Mouse (Mus musculus) forelimb bud, embryonic 11.5 days (tissue): ENCODE results near the gene Casc3.

ENCODE experiments used
- DNase-seq: peaks from one replicate; pipeline ENCODE4 v3.0.0-alpha.2; 2012; ENCODE audit warnings: low read depth, low spot score

Casc3 gene

DNA sequence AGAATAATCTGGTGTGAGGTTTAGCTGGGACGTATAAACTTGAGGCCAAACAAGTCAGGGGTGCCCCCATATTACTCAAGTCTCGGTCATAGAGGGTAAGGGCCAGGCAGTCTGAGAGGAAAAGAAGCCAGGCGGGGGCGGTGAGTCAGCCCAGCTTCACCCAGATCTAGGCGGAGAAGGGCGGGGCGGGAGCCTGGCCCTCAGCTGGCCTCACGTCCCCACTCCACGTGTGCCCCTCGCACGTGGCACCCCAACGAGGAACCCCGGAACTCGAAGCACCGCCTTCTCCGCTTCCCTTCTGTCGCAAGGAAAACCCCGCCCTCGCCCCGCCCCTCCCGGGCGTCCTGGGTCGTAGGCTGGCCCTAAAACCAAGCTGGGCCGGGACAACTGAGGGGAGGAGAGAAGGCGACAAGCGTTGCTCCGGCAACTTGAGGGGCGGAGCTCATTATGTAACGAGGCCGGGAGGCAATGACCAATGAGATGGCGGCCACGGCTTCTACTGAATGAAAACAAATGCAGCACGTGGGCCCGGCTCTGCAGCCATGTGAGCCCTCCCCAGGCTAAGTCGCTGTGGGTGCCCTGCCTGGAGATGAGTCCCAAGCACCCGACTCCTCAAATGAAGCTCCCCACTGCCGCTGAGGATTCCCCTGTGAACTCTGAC is 30.9 kb upstream of the Casc3 start:
- DNase-seq = peak; percentile 93

DNA sequence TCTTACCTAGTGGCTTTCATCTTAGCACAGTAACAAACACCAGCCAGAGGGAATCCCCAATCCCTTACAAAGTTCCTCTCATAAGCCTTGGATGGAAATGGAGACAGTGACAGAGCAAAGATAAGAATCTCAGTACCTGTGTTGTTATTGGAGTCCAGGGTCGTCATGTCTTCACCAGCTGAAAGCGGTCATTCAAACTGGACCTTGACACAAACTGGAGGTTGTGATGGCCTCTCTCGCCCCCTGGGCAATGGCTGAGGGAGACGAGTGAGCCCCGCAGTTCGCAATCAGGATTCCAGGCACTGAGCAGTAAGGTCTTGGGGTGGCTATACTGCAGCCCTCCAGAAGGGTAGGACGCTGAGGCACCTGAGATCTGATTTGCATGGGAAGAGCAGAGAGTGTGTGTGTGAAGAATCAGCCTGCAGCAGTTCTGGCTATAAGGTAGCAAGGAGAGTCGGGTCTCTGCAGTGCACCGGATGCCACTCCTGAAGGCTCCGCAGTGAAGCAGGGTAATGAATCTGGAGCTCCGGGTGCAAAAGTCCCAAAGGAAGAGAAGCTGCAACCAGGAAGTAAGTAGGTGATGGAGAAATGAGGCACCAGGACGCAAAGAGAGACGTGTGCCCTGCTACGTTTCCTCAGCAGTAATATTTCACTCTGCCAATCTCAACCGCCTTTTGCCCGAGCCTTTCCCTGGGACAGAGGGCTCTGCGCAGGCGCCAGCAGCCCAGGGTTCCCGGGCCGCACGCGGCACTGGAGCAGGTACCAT is 29.9 kb upstream of the Casc3 start, which contains the start of gene Nr1d1:
Gene Nr1d1 (minus strand): TSS at position 752 of the 766 bp plus-strand sequence.
- DNase-seq = no peak

DNA sequence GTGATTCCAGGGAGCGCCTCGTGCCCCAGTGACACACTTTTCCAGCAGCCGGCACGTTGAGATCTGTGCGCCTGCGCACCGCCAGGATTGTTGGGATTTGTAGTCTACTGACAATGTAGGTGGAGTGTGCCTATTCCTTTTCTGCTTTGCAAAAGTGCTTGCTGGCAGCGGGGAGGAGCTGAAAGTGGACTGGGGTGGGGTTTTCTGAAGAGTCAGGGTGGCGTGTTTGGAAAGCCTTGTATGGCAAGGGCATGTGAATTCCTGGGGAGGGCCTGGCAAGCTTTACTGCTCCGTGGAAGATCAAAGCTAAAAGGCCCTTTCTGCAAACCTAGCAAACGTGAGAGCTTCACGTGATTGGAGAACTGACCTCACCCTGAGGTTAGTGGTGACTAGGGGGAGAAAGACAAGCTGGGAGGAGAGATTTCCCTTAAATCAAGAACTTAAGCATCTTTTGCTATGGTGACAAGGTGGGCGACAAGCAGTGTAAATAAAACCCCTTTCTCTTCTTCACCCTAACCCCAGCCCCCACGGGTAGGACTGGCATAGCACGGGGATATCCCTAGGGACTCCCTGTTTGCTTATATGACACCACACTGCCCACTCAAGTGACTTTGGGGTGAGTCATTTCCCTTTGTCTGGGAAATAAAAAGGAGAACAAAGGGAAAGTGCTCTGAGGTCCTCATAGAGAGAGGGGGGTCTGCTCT is 29.2 kb upstream of the Casc3 start:
- peak; percentile 97 for DNase-seq

DNA sequence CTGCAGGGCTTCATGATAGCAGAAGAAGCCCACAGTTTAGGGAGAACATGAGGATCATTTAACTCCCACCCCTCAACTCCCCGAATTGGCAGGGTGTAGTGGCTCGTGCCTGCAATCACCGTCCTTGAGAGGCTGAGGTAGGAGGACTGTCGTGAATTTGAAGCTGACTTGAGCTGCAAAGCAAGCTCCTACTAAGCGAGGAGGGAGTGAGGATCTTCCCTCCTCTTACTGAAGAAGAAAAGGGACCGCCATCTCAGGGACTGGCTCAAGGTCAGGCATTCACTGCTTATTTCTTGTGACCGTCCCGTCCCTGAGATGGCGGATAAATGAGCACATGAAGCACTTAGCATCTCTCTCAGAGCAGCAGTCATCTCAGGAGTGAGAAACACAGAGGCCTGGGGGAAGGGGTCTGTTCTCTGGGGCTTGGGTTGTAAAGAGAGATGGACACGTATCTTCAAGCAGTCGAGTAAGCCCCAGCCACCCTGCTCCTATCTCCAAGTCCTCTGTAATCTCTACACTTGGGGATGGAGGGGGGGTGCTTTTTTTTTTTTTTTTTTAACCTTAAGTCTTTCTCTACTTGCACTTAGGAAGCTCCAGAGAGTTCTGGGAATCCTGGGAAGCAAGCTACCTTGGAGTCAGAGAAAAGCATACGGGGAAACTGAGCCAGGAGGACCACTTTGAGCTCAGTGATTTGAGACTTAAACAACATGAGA is 28.5 kb upstream of the Casc3 start:
- DNase-seq = no peak

DNA sequence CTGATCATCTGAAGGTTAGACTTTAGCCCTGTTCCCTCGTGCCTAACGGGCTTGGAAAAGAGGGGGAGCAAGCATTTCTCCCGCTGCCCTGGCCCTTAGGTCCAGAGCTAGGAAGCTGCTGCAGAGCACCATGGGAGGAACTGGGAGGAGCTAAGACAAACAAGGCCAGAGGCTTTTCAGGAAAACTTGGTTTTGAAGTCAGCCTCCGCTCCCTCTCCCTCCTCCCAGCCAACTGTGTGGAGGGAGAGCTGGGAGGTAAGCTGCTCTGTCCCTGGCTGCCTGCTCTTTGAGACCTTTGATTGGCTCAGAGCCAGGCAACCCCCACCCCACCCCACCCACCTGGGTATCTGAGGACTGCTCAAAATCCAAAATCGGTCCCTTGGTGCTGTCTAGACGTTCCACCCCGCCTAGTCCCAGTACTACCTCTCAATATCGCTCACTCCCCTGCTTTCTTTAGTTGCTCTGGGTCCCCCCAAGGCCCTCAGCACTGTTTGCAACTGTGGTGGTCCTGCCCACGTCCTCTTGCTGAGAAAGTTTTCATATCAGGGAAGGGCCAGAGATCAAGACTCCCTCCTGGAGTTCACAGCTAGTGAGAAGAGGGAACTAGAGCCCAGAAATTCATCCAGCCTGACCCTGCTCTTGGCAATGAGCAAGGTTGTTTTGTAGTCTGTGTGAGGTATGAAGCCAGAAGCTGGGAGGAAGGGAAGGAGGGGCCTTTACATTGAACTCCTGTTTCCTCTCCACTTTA is 27.7 kb upstream of the Casc3 start:
- peak; percentile 58 for DNase-seq

DNA sequence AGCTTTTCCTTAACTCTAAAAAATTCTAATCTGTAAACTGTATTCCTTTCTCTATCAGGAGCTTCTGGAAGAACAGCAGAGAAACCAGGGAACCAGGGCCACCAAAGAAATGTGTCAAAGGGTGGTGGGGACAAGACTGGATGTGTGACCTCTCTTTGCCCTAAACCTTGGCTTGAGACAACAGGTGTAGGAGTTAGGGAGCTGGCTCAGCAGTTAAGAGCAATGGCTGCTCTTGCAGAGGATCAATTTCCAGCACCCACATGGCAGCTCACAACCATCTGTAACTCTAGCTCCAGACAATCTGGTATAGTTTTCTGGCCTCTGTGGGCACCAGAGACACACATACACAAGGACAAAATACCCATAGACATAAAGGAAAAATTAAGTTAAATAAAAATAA is 26.8 kb upstream of the Casc3 start:
- no peak for DNase-seq

DNA sequence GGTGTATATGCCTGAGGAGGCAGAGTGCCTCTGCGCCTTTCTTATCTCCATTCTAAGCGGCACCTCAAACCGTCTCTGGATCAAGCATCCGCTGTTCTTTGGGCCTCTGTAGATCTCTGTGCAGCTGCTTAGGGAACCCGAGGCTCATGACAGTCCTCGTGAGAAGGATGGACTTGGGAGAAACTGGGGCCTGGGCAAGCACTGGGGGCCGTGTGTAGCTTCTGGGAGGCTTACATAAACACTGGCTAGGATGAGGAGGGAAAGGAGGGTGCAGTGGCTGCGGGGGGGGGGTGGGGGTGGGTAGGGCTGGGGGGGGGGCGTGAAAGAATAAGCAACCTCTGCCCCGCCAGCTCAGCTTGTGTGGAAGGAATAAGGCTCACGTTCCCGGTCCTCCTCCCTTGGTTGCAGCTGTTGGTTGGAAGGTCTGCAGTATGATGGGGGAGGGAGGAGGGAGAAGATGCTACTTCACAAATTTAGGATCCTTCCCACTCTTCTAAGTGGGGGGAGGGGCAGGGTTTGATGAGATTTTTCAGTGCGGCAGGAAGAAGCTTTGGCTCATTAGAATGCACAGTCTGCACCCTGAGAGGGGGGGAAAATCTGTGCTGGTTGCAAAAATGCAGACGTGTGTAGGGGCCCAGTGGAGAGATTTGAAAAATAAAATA is 22.7 kb upstream of the Casc3 start:
- no peak for DNase-seq

DNA sequence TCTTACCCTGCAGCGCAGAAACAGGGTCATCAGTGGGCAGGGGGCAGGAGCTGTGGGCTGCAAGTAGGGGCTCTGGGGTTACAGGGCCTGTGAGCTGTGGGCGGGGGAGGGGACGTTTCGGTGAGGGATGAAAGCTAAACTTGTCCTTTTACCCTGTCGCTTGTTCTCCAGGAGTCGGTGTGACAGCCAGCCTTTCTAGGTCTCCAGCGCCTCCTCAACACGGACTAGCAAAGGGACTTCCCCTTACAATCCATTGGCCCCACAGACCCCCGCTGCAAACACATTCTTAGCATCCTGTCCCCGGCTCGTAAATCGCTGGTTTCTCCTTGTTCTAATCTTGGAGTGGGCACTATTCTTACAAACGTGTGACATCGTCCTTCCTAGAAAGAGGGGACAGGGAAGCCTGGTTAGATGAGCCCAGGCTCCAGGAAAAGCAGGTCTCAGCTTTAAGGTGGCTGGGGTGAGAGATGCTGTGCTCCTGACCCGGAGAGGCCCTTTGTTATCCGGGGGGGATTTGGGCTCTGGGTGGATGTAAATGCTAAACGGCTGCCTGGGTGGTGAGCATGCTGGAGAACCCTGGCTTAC is 22.0 kb upstream of the Casc3 start:
- DNase-seq = no peak

DNA sequence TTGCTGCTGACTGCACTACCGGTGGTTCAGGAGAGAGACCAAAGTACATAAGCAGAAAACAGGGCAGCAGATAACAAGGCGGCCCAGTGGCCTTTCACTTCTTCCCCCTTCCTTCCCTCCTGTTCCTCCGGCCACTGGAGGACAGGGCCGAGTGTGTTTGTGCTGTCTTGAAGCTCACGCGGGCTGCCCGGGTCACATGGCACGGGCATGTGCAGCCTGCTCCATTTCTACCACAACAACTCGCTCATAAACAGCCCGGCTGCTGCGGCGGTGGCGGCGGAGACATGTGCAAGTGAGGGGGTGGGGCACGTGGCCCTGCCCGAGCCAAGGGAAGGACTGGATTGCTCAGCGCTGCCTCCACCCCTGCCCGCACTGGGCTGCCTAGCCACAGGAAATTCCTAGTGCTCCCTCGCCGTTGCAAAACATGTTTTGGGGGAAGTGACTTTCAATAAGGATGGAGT is 21.4 kb upstream of the Casc3 start:
- DNase-seq = peak; percentile 83

DNA sequence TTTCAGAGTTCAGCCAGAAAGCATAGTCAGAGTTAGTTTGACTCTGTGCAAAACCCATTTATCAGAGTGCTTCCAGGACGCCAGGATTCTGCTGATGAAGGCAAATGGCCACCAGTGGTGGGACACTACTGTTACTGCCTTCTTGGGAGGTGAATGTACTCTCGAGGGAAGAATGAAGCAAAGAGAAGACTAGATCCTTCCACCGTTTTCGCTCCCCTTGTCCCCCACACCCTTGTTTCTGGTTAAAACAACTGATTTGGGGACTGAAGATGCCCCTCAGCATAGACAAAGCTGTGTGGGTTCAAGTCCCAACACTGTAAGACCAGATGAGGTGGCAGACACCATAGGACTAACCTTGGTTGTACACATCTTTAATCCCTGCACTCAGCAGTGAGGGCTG is 20.6 kb upstream of the Casc3 start:
- no peak for DNase-seq

DNA sequence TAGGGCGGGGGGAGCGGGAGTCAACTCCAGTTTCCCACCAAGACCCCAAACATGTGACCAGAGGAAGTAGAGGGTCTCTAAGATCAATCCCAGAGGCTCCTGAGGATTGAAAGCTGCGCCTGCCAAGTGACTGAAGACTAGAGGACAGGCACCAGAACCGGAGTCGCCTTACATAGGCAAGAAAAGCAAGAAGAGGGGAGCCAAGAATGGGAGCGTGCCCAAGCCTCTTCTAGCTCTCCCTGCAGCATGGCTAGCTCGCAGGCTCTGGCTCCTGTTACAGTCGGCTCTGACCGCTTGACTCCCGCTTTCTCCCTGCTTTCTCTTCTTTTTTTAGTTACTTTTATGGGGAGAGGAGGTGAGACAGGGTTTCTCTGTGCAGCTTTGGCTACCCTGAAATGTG is 19.5 kb upstream of the Casc3 start:
- DNase-seq = no peak

DNA sequence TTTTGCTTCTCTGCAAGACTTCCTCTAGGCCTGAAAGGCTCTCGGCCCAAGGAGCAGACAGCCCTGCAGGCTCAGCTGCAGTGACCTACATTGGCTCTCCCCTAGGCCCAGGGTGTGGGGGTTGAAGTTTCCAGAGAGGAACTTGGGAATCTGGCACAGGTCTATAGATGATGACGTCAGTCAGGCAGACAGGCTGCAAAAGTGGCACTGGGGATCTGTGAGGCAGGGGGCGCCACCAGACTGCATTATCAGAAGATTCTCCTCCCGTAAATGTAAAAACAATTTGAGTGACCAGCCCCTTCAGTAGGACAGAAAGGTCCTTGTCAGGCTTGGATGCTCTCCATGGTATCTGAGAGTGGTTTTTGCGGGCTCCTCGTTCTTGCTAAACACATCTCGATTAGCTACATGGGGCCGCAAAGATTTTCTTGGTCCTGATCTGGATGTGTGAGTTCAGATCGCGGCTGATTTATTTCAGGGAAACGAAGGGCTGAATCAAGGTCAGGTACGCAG is 18.9 kb upstream of the Casc3 start:
- DNase-seq = no peak

DNA sequence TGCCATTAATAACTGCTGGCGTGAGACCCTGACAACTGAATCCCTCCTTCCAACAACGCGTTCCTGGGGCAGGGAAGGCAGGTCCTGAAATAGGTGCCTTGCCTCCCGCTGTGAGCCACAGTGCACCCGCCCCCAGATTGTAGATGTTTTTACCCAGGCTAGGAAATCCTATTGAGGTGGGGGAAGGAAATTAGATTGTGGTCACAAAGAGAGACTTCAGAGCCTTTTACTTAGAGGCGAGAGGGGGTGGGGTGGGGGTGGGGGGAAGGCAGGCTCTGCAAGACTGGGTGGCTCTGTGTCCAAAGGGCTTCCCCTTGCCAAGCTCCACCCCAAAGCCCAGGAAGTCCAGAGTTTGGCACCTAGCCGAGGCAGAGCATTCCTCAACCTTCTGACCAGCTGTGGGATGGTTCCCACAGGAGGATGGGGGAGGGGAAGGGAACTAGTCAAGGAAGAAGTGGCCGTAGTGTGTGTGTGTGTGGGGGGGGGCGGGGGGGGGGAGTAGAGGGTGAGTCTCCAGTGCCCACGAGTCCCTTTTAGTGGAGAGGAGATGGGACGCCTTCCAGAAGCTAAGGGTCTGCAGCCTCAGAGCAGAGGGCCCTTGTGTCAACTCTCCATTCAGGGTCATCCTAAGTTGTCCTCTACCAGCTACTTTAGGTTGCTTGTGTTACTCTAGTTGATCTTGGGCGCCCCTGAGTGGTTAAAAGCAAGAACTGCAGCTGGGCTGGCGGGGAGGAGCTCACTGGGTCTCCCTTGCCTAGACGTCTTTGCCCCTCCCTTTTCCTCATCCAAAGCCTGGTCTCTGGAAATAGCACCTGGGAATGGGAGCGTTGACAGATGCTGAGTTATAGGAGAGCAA is 18.1 kb upstream of the Casc3 start:
- DNase-seq = peak; percentile 97

DNA sequence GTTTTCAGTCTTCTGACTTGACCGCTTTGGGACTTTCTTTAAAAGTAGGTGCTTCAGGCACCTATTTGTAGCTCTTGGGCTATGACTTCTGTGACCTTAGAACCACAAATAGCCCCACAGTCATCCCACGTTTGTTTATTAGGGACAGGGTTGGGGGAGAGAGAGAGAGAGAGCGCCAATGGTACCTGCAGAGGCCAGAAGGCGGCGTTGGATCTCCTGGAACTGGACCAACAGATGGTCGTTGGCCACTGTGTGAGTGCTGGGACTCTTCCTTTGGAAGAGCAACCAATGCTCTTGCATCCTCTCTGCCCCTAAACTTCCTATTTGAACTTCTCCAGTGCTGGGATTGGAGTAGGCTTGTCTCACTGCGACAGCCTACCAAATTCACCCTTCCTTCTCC is 17.5 kb upstream of the Casc3 start:
- no peak for DNase-seq

DNA sequence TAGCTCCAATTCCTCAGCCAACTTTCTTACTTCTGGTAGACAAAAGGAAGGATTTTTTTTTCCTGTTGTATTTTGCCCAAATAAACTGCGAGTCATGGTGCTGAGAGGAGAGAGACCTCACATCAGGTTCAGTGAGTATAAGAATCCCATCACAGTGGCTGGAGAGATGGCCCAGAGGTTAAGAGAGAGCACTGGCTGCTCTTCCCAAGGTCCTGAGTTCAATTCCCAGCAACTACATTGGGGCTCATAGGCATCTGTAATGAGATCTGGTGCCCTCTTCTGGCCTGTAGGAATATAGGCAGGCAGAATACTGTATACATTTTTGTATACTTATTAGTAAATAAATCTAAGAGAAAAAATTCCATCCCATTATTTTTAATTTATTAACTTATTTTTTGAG is 17.0 kb upstream of the Casc3 start:
- no peak for DNase-seq

DNA sequence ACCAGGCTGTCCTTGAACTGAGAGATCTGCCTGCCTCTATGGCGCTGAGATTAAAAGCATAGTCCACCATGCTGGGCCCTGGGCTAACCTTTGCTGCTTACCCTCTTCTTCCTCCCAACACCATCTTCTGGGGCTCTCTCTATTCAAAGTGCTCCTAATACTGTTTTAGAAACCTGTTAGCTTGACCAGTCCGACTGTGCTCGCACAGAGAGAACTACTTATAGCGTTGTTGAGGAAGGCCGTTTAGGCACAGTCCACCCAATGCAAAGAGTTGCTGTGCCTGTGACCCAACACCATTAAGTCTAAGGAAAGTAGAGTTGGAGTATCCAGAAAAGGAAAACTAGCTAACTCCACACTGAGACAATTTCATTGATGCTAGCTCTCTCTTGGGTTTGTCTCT is 16.6 kb upstream of the Casc3 start:
- DNase-seq = no peak

DNA sequence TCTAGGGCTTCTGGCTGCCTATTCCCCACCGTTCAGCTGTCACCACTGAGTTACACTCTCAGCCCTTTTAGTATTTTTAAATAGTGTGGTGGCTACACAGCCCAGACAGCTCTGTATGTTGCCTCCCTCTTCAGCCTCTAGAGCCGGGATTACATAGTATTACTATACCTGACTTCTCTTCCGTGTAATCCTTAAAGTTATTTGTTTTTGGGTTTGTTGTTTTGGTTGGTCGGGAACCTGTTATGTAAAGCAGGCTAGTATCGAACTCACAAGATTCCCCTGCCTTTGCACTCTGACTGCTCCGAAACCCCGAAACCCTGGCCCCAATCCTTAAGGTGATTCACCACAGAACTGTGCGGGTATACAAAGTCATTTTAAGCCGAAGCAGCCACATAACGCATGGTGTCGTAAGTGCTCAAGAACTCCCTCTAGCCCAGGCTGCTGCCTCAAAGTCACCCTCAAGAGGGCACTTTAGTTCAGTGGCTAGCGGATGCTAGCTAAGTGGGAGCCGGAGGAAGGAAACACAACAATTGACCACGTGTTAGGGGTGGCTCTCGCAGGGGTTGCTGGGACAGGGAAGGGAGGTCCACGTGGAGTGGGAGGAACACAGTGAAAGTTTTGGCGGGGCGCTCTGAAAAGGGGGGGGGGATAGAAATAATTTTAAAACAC is 16.0 kb upstream of the Casc3 start:
- peak; percentile 93 for DNase-seq

DNA sequence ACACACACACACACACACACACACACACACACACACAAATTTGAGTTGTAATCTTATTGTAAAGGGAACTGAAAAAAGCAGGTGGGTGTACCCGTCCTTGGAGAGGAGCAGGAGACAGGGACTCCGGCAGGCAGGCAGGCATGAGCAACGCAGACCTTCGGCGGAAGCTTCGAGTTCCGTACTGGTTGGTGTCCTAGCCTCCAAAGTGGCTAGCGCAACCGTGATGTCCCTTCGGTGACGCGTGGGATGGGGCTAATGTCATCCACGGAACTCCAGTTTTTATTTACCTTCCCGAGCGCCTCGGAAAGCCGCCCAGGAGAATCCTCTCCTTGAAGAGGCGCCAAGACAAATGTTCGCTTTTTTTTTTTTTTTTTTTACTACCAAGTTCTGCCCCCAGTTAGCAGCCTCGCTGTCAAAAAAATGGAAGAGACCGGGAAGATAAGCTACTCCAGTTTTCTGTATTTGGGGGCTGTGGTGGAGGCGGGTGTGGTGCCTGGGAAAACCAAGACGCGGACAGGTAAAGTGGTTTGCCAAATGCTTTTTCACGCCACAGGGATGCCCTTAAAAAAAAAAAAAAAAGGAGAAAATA is 15.4 kb upstream of the Casc3 start:
- DNase-seq = no peak
